Mouse (Mus musculus): ENCODE data around the gene Gp1ba.

Gene Gp1ba

DNA sequence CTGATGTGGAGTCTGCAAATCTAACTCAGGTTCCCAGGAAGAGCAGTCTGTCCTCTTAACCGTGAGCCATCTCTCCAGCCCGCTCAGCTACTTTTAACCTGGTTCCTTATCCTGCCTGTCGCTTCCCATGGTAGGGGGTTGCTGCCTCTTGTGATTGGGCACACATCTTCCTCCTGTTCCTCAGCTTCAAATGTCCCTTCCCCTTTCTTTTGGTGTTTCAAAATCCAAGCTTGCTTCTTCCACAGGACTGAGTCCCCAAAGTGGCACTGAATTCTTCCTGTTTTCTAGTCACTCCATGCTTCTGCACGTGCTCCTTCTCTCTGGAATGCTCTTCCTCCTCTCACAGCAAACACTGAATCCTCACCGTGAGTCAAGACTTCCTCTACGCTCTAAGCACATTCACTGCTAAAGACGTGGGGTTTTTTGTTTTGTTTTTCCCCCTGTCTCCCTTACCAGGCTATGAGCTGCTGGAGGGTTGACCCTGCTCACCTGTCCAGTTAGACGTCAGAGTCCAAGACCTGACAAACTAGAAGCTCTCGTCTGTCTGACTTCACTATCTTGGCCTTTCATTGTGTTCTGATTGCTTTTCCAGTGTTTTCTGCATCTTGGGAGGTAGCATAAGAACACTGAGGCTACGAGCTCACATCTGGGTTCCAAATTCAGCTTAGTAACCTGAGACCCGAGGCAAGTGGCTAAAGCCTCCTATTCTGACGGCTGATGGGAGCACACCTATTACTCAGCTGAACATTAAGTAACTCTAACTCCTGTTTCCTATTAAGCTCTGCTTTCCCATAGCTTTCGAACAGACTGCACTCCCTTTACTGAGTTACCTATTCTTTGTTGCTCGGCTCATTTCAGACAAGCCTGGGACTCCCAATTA lies 28.6 kb downstream of the Gp1ba start:
- DNase-seq (ENCODE audit: low read depth, low spot score), result no peak
- H3K27me3 ChIP-seq (ENCODE audit: control insufficient read depth, insufficient read depth, low read length, poor library complexity, severe bottlenecking), result no peaks in the 10 kb centered on the region
- H3K36me3 ChIP-seq (ENCODE audit: control insufficient read depth, insufficient read depth, low read length, poor library complexity, severe bottlenecking), result peaks cover 4% of the 10 kb centered on the region

GRCm38 (mm10) chr11:70668335-70668770 lies 29.4 kb downstream of the Gp1ba start:
- no peak for DNase-seq (ENCODE audit: low read depth, low spot score)
- Histone ChIP-seq H3K36me3 (ENCODE audit: control insufficient read depth, insufficient read depth, low read length, poor library complexity, severe bottlenecking) (peaks cover 4% of the 10 kb centered on the region), H3K27me3 (ENCODE audit: control insufficient read depth, insufficient read depth, low read length, poor library complexity, severe bottlenecking) (no peaks in the 10 kb centered on the region)

- Histone ChIP-seq H3K27me3 (ENCODE audit: control insufficient read depth, insufficient read depth, low read length, poor library complexity, severe bottlenecking) (no peaks in the 10 kb centered on the region), H3K36me3 (ENCODE audit: control insufficient read depth, insufficient read depth, low read length, poor library complexity, severe bottlenecking) (peaks cover 4% of the 10 kb centered on the region)
- peak; percentile 98 for DNase-seq (ENCODE audit: low read depth, low spot score)
Measured at GRCm38 (mm10) chr11:70668771-70669505, 30.0 kb downstream of the Gp1ba start, which contains the start of gene Spag7. Gene Spag7 (minus strand): TSS chr11:70669416.

GRCm38 (mm10) chr11:70669582-70670345 lies 30.8 kb downstream of the Gp1ba start:
- DNase-seq (ENCODE audit: low read depth, low spot score), result peak; percentile 86
- H3K36me3 ChIP-seq (ENCODE audit: control insufficient read depth, insufficient read depth, low read length, poor library complexity, severe bottlenecking), result no peaks in the 10 kb centered on the region; the same call in none of the 2 replicates
- no peaks in the 10 kb centered on the region for H3K27me3 ChIP-seq (ENCODE audit: control insufficient read depth, insufficient read depth, low read length, poor library complexity, severe bottlenecking)

DNA sequence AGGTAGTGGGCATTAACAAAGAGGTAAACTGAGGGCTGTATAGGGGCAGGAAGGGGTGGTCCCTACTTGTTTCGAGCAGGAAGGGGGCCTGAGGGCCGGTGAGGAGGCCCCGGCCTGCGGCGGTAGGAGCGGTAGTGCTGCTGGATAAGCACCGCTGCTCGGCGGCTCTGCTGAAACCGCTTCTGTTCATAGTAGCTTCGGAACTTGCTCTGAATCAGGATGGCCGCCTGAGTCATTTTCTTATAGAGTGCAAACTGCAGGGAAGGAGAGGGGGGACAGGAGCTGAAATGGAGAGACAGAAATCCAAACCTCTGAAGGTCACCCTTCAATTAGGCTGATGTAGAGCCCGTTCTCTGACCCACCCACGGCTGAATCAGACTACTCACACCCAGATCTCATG lies 31.6 kb downstream of the Gp1ba start:
- H3K27me3 ChIP-seq (ENCODE audit: control insufficient read depth, insufficient read depth, low read length, poor library complexity, severe bottlenecking), result no peaks in the 10 kb centered on the region
- H3K36me3 ChIP-seq (ENCODE audit: control insufficient read depth, insufficient read depth, low read length, poor library complexity, severe bottlenecking), result no peaks in the 10 kb centered on the region; the same call in none of the 2 replicates
- peak; percentile 38 for DNase-seq (ENCODE audit: low read depth, low spot score)

- Histone ChIP-seq H3K27me3 (ENCODE audit: control insufficient read depth, insufficient read depth, low read length, poor library complexity, severe bottlenecking) (no peaks in the 10 kb centered on the region), H3K36me3 (ENCODE audit: control insufficient read depth, insufficient read depth, low read length, poor library complexity, severe bottlenecking) (peaks cover 3% of the 10 kb centered on the region)
- no peak for DNase-seq (ENCODE audit: low read depth, low spot score)
Measured at GRCm38 (mm10) chr11:70671333-70672047, 32.6 kb downstream of the Gp1ba start.

GRCm38 (mm10) chr11:70674014-70674413 lies 35.1 kb downstream of the Gp1ba start:
- no peak for DNase-seq (ENCODE audit: low read depth, low spot score)
- Histone ChIP-seq H3K36me3 (ENCODE audit: control insufficient read depth, insufficient read depth, low read length, poor library complexity, severe bottlenecking) (peaks cover 6% of the 10 kb centered on the region), H3K27me3 (ENCODE audit: control insufficient read depth, insufficient read depth, low read length, poor library complexity, severe bottlenecking) (no peaks in the 10 kb centered on the region)

DNA sequence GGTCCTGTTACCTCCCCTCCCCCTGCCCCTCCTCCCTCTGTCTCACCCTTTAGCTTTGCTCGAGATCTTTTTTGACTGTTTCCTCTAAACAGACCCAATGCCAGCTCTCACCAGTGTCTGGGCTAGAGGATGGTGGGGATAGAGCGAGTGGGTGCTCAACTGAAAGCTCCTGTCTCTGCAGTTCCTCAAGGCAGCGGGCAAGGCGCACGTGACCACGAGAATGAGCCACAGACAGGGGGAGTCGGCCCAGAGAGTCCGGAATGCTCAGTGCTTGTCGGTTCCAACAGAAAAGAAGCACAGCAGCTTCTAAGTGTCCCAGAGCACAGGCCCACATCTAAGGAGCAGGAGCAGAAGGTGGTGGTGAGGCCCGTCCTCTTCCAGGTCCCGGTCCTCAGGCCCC lies 35.6 kb downstream of the Gp1ba start:
- no peak for DNase-seq (ENCODE audit: low read depth, low spot score)
- H3K27me3 ChIP-seq (ENCODE audit: control insufficient read depth, insufficient read depth, low read length, poor library complexity, severe bottlenecking), result no peaks in the 10 kb centered on the region
- peaks cover 6% of the 10 kb centered on the region for H3K36me3 ChIP-seq (ENCODE audit: control insufficient read depth, insufficient read depth, low read length, poor library complexity, severe bottlenecking)

- Histone ChIP-seq H3K36me3 (ENCODE audit: control insufficient read depth, insufficient read depth, low read length, poor library complexity, severe bottlenecking) (peaks cover 11% of the 10 kb centered on the region), H3K27me3 (ENCODE audit: control insufficient read depth, insufficient read depth, low read length, poor library complexity, severe bottlenecking) (no peaks in the 10 kb centered on the region)
- no peak for DNase-seq (ENCODE audit: low read depth, low spot score)
Measured at GRCm38 (mm10) chr11:70678092-70678491, 39.2 kb downstream of the Gp1ba start.

DNA sequence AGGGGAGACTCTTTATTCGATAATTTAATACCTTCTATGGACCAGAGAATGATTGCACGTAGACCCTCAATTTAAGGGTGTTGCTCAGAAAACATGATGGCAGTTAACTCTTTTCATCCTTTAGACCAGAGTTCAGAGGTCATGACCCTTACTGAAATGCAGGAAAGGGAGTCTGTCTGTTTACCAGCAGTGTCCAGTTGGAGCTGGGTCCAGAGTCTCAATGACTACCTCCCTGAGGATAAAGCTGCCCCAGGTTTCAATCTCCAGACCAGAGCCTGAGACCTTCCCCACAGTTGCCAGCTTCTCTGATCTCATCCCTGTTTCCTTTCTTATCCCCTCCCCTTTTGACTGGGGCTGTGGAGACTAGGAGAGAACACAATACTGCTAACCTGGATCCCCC lies 39.7 kb downstream of the Gp1ba start:
- peaks cover 11% of the 10 kb centered on the region for H3K36me3 ChIP-seq (ENCODE audit: control insufficient read depth, insufficient read depth, low read length, poor library complexity, severe bottlenecking)
- no peaks in the 10 kb centered on the region for H3K27me3 ChIP-seq (ENCODE audit: control insufficient read depth, insufficient read depth, low read length, poor library complexity, severe bottlenecking)
- no peak for DNase-seq (ENCODE audit: low read depth, low spot score)

DNA sequence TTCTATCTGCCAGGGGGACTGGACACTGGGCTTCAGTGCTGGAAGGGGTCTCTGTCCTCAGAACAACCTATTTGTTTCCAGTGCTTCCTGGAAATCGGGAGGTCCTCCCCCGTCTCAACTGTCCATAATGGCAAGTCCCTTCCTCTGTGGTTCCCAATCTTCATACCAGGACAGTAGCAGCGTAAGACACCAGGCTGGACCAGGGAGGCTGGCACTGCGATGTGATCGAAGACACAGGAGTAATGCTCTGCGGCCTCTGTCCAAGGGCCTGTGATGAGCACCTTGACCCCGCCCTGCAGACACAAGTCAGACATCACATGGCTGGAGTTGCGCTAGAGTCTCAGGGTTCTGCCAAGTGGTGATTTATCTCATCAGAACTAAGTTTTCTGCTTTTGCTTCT lies 40.4 kb downstream of the Gp1ba start:
- H3K36me3 ChIP-seq (ENCODE audit: control insufficient read depth, insufficient read depth, low read length, poor library complexity, severe bottlenecking), result peaks cover 11% of the 10 kb centered on the region
- DNase-seq (ENCODE audit: low read depth, low spot score), result no peak

GRCm38 (mm10) chr11:70679894-70680293 lies 41.0 kb downstream of the Gp1ba start:
- H3K36me3 ChIP-seq (ENCODE audit: control insufficient read depth, insufficient read depth, low read length, poor library complexity, severe bottlenecking), result peaks cover 11% of the 10 kb centered on the region
- no peaks in the 10 kb centered on the region for H3K27me3 ChIP-seq (ENCODE audit: control insufficient read depth, insufficient read depth, low read length, poor library complexity, severe bottlenecking)
- DNase-seq (ENCODE audit: low read depth, low spot score), result peak; percentile 89

More for the DNA sequence above, 40.4 kb downstream of the Gp1ba start:
- H3K27me3 ChIP-seq (ENCODE audit: control insufficient read depth, insufficient read depth, low read length, poor library complexity, severe bottlenecking), result no peaks in the 10 kb centered on the region

- DNase-seq (ENCODE audit: low read depth, low spot score), result no peak
- peaks cover 10% of the 10 kb centered on the region for H3K36me3 ChIP-seq (ENCODE audit: control insufficient read depth, insufficient read depth, low read length, poor library complexity, severe bottlenecking)
- no peaks in the 10 kb centered on the region for H3K27me3 ChIP-seq (ENCODE audit: control insufficient read depth, insufficient read depth, low read length, poor library complexity, severe bottlenecking)
Measured at GRCm38 (mm10) chr11:70681170-70681569, 42.2 kb downstream of the Gp1ba start.

All from splenic B cell, adult 2 months (primary cell).